Mouse (Mus musculus) adrenal gland, postnatal 25 days (tissue): ENCODE measurements at regions not wholly inside any gene's neighbourhood (a gene's known extent, or its start where the extent isn't known, plus 50 kb on each side); places are given as distances from the start of the nearest gene placed in this dataset.
A peak's percentile ranks its signal among the peaks of the same experiment; 100 is the strongest.
"Not testable (repeated sequence)": the region's sequence is repeated elsewhere in the genome, so short reads cannot be mapped to it uniquely, and the experiment has no call there.

Source experiments
- DNase-seq: peaks from one replicate; pipeline ENCODE4 v3.0.0; 2021; ENCODE audit warnings: mixed read lengths

- no peak for DNase-seq
Measured at GRCm38 (mm10) chr4:131427871-131428270, 410.2 kb downstream of the Ptpru start.

- DNase-seq: no peak
Measured at GRCm38 (mm10) chr4:131429356-131429755, 408.7 kb downstream of the Ptpru start.

DNA sequence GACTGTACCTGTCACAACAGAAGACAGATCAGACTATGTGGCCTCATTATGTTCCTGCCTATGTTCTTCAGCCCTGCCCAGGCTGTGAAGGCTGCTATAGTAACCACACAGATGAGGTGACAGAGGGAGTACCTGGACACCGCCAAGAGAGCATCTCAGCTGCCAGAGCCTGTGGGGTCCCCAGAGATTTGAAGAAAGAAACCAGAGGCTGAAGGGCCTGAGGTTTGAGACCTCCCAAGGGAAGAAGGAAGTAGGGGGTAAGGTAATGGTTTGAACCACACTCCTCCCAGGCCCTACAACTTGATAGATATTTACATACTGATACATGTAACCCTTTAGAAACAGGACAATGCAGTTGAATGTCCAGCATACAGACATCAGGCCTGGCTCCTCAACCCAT is 407.7 kb downstream of the Ptpru start:
- no peak for DNase-seq

DNA sequence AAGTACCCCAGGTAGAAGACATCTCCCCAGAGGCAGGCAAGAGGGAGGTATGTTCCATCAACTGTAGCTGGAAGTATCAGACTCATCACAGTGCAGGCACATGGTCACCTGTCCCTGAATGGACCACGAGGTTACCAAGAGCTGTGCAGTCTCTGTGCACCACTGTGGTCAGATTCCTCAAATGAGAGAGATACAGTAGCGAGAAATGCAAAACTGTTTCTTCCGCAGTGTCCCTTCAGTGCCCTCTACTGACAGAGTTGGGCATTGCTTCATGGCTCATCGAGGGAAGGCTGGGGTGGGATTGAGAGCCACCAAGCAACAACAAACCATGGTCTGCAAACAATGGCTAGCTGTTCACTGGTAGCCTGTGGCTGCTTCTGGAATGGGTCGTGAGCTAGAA is 406.9 kb downstream of the Ptpru start:
- peak; percentile 60 for DNase-seq

DNA sequence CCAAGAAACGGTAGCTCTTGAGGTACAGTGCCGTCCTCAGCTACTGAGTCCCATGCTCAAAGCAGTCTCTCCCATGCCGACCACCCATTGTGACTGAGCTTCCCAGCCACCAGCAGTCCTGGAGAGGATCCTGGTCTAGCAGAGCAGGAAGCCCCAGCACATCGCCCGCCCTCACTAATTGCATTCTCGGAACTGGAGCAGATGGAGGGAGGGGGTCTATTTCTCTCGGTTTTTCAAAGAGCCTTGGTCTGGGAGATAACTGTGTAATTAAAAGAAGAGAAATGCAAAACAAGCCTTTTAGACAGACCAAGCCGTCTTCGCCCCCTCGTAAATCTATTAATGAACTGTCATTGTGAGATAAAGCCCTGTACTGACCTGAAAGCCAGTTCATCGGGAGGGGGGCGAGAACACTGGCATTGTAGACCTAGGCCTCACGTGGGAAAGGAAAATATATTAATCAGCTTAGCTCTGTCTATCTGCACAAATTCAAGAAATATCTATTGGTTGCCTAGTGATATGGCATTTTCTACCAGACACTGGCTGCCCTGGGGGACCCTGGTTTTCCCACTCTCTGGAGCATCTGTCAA is 405.4 kb downstream of the Ptpru start:
- DNase-seq: no peak

GRCm38 (mm10) chr4:131435222-131435621 is 402.9 kb downstream of the Ptpru start:
- DNase-seq: no peak

GRCm38 (mm10) chr4:131438403-131438802 is 399.7 kb downstream of the Ptpru start:
- DNase-seq: no peak

GRCm38 (mm10) chr4:131438883-131439282 is 399.2 kb downstream of the Ptpru start:
- no peak for DNase-seq

- DNase-seq: no peak
Measured at GRCm38 (mm10) chr4:131440845-131441244, 397.2 kb downstream of the Ptpru start.

DNA sequence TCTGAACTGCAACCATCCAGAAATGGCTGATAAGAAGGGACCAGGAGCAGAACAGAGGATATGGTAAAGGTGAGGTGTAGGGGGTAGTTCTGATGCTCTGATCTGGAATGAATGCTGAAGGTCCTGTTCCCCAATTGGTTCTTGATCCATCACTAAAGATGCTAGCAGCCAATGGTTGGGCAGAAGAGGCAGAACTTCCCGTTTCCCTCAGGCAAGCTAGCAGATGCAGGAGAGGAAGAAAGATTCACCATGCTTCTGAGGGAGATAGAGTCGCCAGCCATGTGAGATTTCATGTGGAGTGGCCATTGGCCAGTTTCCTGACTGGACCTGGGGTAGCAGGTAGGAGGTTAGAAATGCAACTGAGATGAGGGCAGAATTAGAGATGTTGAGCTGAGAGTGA is 394.6 kb downstream of the Ptpru start:
- DNase-seq: no peak

DNA sequence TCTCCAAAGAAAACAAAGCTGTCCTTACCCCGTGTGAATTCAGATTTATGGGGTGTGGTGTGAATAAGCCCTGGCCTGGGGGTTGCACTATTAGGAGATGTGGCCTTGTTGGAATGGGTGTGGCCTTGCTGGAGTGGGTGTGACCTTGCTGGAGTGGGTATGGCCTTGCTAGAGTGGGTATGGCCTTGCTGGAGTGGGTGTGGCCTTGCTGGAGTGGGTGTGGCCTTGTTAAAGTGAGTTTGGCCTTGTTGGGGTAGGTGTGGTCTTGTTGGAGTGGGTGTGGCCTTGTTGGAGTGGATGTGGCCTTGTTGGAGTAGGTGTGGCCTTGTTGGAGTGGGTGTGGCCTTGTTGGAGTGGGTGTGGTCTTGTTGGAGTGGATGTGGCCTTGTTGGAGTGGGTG is 387.8 kb downstream of the Ptpru start:
- not testable (repeated sequence) for DNase-seq

- no peak for DNase-seq
Measured at GRCm38 (mm10) chr4:131457551-131457950, 380.5 kb downstream of the Ptpru start.

DNA sequence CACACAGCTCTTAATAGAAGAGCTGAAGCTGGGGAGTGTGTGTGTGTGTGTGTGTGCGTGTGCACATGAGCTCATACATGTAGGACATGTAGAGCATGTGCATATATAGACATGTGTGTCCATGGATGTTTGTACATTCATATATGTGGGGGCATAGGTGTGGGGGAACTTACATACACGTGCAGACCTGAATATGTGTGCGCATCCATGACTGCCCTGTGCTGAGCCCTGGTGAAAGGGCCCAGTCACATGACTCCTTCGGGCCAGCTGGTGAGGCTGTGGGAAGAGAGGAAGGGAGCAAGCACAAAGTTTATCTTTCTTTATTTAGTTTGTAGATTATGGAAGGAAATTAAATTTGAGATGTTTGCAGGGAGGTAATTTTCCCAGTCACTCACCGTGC is 378.3 kb downstream of the Ptpru start:
- no peak for DNase-seq

GRCm38 (mm10) chr4:131461312-131461711 is 376.8 kb downstream of the Ptpru start:
- DNase-seq: no peak

GRCm38 (mm10) chr4:131461728-131462127 is 376.4 kb downstream of the Ptpru start:
- no peak for DNase-seq

- no peak for DNase-seq
Measured at GRCm38 (mm10) chr4:131475023-131475422, 363.1 kb downstream of the Ptpru start.

DNA sequence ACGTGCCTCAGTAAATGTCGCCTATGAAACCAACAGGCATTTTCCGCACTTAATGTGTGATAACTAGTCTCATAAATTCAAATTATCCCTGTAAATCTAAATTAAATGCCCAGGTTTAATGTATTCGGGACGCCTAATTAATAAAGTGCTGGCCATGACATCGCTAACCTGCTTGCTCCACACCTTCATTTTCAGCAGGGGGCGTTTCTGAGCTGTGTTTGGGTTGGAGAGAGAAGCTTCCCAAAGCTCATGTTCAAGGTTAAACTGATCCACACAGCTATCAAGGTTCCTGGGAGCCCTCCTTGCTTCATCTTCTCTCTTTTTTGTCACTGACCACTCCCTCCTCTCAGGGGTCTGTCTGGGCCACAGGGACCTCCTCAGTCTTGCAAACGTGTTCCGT is 359.2 kb downstream of the Ptpru start:
- no peak for DNase-seq

GRCm38 (mm10) chr4:131483958-131484605 is 354.0 kb downstream of the Ptpru start:
- no peak for DNase-seq

- DNase-seq: no peak
Measured at GRCm38 (mm10) chr4:131484607-131485111, 353.4 kb downstream of the Ptpru start.

DNA sequence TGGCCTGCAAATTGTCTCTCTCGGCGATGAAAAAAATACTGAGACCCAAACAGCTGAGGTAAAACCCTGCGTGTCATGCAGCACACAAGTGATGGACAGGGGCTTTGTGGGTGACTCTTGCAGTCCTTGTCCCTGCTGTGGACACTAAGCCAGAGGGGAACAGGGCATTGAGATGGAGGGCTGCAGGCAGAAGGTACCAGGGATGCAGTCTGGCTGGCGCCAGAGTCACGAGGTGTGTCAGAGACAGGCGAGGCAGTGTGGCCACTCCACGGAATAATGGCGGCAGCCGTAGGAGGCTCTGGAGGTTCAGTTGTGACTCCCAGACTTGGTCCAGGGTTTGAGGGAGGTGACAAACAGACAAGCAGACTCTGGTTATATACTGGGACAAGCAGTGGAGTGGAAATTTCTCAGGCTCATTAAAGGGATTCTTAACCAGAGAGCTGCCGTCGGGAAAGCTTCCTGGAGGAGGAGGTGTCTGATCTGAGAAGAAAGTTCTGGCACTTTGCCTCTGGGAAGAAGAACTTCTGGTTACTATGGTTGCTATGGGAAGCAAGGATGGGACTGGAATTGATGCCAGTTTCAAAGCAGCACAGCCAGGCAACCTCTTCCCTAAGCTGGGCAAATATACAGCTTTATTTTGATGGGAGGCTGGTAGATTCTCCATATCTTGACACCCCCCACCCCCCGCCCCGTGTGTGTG is 352.8 kb downstream of the Ptpru start:
- DNase-seq: no peak

DNA sequence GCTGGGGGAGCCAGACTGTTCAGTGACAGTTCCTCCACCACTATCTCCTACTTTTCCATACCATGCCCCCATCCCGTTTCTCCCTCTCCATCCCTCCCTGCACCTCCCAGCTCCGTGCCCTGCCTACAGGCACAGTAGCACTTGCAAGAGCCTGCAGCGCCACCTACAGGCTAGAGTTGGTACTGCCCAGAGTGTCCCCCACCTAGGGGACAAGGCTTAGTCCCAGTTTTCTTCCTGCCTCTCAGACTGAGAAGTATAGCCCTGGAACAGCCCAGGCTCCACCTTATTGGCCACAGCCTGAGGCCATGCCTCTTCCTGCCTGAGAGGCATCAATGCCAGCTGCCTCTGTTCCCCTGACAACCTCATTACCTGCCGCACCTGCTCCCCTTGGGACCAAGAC is 351.3 kb downstream of the Ptpru start:
- DNase-seq: peak; percentile 85

GRCm38 (mm10) chr4:131488246-131488645 is 349.8 kb downstream of the Ptpru start:
- DNase-seq: peak; percentile 43

- no peak for DNase-seq
Measured at GRCm38 (mm10) chr4:131489056-131489455, 349.0 kb downstream of the Ptpru start.

DNA sequence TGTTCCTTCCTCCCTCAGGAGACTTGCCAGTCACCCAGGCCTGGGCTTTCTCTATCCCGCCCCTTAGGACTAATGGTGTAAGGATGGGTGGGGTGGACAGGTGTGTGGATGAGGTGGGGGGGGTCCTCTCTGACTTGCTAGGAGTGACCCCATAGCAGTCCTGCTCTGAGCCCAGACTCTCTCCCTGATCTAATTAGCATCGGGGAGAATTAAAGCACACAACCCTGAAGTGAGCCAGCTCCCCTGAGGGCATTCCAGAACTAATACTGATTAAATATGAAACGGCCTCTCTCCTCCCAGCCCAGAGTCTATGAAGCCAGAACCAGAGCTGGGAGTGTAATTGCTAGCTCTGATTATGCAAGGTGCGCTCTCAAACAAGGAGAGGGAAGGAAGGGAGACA is 346.1 kb downstream of the Ptpru start:
- DNase-seq: no peak
